Mouse (Mus musculus) midbrain, embryonic 10.5 days (tissue): ENCODE data around the gene Syt3. TPM values are rescaled to one million over a fixed set of nuclear protein-coding genes. Genes with fewer than 3 reads are reported as not detected.
A peak's percentile ranks its signal among the peaks of the same experiment; 100 is the strongest.

Source experiments
- DNase-seq: peaks from one replicate; pipeline ENCODE4 v3.0.0-alpha.2; 2017; ENCODE audit warnings: low spot score
- H3K27ac ChIP-seq: fragments of 300-500 bp; sonication (generic); replicated peaks from 2 replicates; pipeline ENCODE4 v1.5.1; 2016; ENCODE audit warnings: mild to moderate bottlenecking
- H3K27me3 ChIP-seq: fragments of 300-500 bp; sonication (generic); 2 replicates; pipeline ENCODE4 v1.6.1; 2016; ENCODE audit warnings: low read depth, mild to moderate bottlenecking; ENCODE audit not compliant: poor library complexity, severe bottlenecking
- H3K36me3 ChIP-seq: fragments of 300-500 bp; sonication (generic); 2 replicates; pipeline ENCODE4 v1.6.1; 2016; ENCODE audit warnings: mild to moderate bottlenecking, moderate library complexity
- H3K4me1 ChIP-seq: fragments of 300-500 bp; sonication (generic); 2 replicates; pipeline ENCODE4 v1.6.1; 2016
- H3K4me3 ChIP-seq: fragments of 300-500 bp; sonication (generic); 2 replicates; pipeline ENCODE4 v1.5.1; 2016; ENCODE audit warnings: mild to moderate bottlenecking, moderate library complexity
- H3K9me3 ChIP-seq: fragments of 300-500 bp; sonication (generic); replicated peaks from 2 replicates; pipeline ENCODE4 v1.6.1; 2016; ENCODE audit warnings: mild to moderate bottlenecking
- WGBS: fragments of 180-500 bp; shearing (Covaris S2); methylation state at CpG from one replicate; pipeline ENCODE4 v1.1.7; 2016; 5-methylcytosine and 5-hydroxymethylcytosine counted together
- polyA plus RNA-seq: library from polyadenylated mRNA; unstranded; fragments of >200 nt; fragmentation: Nextera tagmentation; extraction: Ambion mirVana; gene quantifications from 2 replicates; pipeline ENCODE4 v1.2.1, GENCODE M21; 2016

Gene Syt3
- polyA plus RNA-seq, 1 experiment from 2014 or later, result 2.0 TPM

DNA sequence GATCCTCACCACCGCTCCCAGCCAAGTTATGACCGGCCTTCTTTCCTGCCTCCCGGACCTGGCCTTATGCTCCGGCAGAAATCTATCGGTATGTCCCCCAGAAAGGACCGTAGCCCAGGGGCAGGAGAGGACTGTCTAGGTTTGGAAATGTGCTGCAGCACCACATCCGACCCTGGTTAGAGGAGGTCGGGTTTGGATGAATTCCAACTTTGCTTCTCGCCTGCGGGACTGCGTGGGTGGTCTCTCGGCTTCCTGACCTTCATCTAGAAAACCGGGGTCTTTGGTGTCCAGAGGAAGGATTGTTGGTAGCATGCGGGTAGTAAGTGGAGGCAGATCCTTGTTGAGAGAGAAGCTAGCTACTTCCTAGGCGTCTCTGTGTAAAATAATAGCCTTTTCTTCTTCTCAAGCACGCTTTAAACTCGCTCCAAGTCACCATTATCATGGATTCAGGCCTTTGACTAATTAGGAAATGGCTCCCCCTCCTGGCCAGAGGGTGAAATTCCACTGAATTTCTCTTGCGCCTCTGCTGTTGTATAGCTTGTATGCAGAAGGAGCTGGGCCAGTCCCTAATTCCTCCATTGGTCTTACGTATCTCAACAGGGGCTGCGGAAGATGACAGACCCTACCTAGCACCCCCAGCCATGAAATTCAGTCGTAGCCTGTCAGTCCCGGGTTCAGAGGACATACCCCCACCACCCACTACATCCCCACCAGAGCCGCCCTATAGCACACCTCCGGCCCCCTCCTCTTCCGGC is 32.8 kb upstream of the Syt3 start:
- Histone ChIP-seq H3K9me3 (no peaks in the 10 kb centered on the region), H3K4me1 (peaks cover 55% of the 10 kb centered on the region), H3K36me3 (no peaks in the 10 kb centered on the region), H3K27ac (peak overlapping the region; percentile 66), H3K4me3 (peak overlapping the region; percentile 46), H3K27me3 (peaks cover 93% of the 10 kb centered on the region)
- WGBS, result 6% methylated on average over 25 of the region's 25 CpGs
- peak; percentile 89 for DNase-seq

GRCm38 (mm10) chr7:44351881-44352749 is 31.8 kb upstream of the Syt3 start:
- 4% methylated on average over 71 of the region's 71 CpGs for WGBS
- 0 out of 2 replicates have a peak overlapping the region, but pooled peaks have one; percentile 2 for H3K27ac ChIP-seq

DNA sequence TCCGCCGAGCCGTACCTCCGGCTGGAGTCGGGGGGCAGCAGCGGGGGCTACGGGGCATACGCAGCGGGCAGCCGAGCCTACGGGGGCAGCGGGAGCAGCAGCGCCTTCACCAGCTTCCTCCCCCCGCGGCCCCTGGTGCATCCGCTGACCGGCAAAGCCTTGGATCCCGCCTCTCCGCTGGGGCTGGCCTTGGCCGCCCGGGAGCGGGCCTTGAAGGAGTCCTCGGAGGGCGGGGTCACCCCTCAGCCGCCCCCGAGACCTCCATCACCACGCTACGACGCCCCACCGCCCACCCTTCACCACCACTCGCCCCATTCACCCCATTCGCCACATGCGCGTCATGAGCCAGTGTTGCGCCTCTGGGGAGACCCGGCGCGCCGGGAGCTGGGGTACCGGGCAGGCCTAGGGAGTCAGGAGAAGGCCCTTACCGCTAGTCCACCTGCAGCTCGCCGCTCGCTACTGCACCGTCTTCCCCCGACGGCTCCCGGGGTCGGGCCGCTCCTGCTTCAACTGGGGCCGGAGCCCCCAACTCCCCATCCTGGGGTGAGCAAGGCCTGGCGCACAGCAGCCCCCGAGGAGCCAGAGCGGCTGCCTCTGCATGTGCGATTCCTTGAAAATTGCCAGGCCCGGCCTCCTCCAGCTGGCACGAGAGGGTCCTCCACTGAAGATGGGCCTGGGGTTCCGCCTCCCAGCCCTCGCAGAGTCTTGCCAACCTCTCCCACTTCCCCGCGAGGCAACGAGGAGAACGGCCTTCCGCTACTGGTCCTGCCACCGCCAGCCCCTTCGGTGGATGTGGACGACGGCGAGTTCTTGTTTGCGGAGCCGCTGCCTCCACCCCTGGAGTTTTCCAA is 30.9 kb upstream of the Syt3 start:
- peaks cover 100% of the 10 kb centered on the region for H3K27me3 ChIP-seq
- 0 out of 2 replicates have a peak overlapping the region, but pooled peaks have one; percentile 2 for H3K27ac ChIP-seq
- H3K4me1 ChIP-seq, result peaks cover 73% of the 10 kb centered on the region
- H3K36me3 ChIP-seq, result no peaks in the 10 kb centered on the region
- peak; percentile 52 for DNase-seq
- peak overlapping the region; percentile 46 for H3K4me3 ChIP-seq
- no peaks in the 10 kb centered on the region for H3K9me3 ChIP-seq
- WGBS, result 2% methylated on average over 71 of the region's 71 CpGs

More at GRCm38 (mm10) chr7:44351881-44352749, 31.8 kb upstream of the Syt3 start:
- Histone ChIP-seq H3K4me3 (peak overlapping the region; percentile 46), H3K27me3 (peaks cover 100% of the 10 kb centered on the region), H3K9me3 (no peaks in the 10 kb centered on the region), H3K36me3 (no peaks in the 10 kb centered on the region), H3K4me1 (peaks cover 65% of the 10 kb centered on the region)
- DNase-seq, result peak; percentile 36

DNA sequence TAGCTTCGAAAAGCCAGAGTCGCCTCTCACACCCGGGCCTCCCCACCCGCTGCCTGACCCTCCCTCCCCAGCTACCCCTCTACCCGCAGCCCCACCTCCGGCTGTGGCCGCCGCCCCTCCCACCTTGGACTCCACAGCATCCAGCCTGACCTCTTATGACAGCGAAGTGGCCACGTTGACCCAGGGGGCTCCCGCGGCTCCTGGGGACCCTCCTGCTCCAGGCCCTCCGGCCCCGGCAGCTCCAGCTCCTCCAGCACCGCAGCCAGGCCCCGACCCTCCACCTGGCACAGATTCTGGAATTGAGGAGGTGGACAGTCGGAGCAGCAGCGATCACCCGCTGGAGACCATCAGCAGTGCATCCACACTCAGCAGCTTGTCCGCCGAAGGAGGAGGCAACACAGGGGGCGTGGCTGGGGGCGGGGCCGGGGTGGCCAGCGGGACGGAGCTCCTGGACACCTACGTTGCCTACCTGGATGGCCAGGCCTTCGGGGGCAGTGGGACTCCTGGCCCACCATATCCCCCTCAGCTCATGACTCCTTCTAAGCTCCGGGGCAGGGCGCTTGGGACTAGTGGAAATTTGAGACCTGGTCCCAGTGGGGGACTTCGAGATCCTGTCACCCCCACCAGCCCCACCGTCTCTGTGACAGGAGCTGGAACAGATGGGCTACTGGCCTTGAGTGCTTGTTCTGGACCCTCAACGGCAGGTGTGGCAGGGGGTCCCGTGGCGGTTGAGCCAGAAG is 30.1 kb upstream of the Syt3 start:
- Histone ChIP-seq H3K27me3 (peaks cover 99% of the 10 kb centered on the region), H3K27ac (no peak overlapping the region), H3K36me3 (no peaks in the 10 kb centered on the region), H3K4me3 (peak overlapping the region; percentile 46), H3K9me3 (no peaks in the 10 kb centered on the region), H3K4me1 (peaks cover 80% of the 10 kb centered on the region)
- WGBS, result 2% methylated on average over 35 of the region's 35 CpGs
- peak; percentile 62 for DNase-seq

GRCm38 (mm10) chr7:44355411-44355810 is 28.5 kb upstream of the Syt3 start:
- no peak for DNase-seq
- no peaks in the 10 kb centered on the region for H3K36me3 ChIP-seq
- no peaks in the 10 kb centered on the region for H3K9me3 ChIP-seq
- H3K4me3 ChIP-seq, result no peak overlapping the region
- H3K27ac ChIP-seq, result no peak overlapping the region
- peaks cover 93% of the 10 kb centered on the region for H3K27me3 ChIP-seq
- WGBS, result 77% methylated on average over 6 of the region's 6 CpGs
- H3K4me1 ChIP-seq, result peaks cover 90% of the 10 kb centered on the region

- H3K4me1 ChIP-seq, result peaks cover 84% of the 10 kb centered on the region
- peak; percentile 56 for DNase-seq
- H3K36me3 ChIP-seq, result no peaks in the 10 kb centered on the region
- H3K4me3 ChIP-seq, result peak overlapping the region; percentile 48
- WGBS, result 2% methylated on average over 35 of the region's 35 CpGs
- H3K27ac ChIP-seq, result peak overlapping the region; percentile 75
- H3K27me3 ChIP-seq, result peaks cover 93% of the 10 kb centered on the region
- no peaks in the 10 kb centered on the region for H3K9me3 ChIP-seq
Measured at GRCm38 (mm10) chr7:44356590-44357481, 27.1 kb upstream of the Syt3 start.

GRCm38 (mm10) chr7:44357531-44357930 is 26.4 kb upstream of the Syt3 start:
- Histone ChIP-seq H3K4me3 (peak overlapping the region; percentile 48), H3K36me3 (no peaks in the 10 kb centered on the region), H3K27ac (peak overlapping the region; percentile 75), H3K4me1 (peaks cover 77% of the 10 kb centered on the region), H3K27me3 (peaks cover 93% of the 10 kb centered on the region), H3K9me3 (no peaks in the 10 kb centered on the region)
- whole genome bisulfite sequencing, result 15% methylated on average over 10 of the region's 10 CpGs
- peak; percentile 26 for DNase-seq

GRCm38 (mm10) chr7:44358012-44358411 is 25.9 kb upstream of the Syt3 start:
- Histone ChIP-seq H3K27me3 (peaks cover 93% of the 10 kb centered on the region), H3K4me3 (peak overlapping the region; percentile 48), H3K36me3 (no peaks in the 10 kb centered on the region), H3K27ac (0 out of 2 replicates have a peak overlapping the region, but pooled peaks have one; percentile 30), H3K4me1 (peaks cover 72% of the 10 kb centered on the region), H3K9me3 (no peaks in the 10 kb centered on the region)
- 12% methylated on average over 5 of the region's 5 CpGs for WGBS
- peak; percentile 40 for DNase-seq

- H3K27me3 ChIP-seq, result peaks cover 90% of the 10 kb centered on the region
- 2% methylated on average over 23 of the region's 26 CpGs for WGBS
- peak overlapping the region; percentile 65 for H3K4me3 ChIP-seq
- H3K9me3 ChIP-seq, result no peaks in the 10 kb centered on the region
- H3K4me1 ChIP-seq, result peaks cover 61% of the 10 kb centered on the region
- H3K36me3 ChIP-seq, result no peaks in the 10 kb centered on the region
- peak overlapping the region; percentile 85 for H3K27ac ChIP-seq
- peak; percentile 65 for DNase-seq
Measured at GRCm38 (mm10) chr7:44358886-44359654, 24.8 kb upstream of the Syt3 start.

DNA sequence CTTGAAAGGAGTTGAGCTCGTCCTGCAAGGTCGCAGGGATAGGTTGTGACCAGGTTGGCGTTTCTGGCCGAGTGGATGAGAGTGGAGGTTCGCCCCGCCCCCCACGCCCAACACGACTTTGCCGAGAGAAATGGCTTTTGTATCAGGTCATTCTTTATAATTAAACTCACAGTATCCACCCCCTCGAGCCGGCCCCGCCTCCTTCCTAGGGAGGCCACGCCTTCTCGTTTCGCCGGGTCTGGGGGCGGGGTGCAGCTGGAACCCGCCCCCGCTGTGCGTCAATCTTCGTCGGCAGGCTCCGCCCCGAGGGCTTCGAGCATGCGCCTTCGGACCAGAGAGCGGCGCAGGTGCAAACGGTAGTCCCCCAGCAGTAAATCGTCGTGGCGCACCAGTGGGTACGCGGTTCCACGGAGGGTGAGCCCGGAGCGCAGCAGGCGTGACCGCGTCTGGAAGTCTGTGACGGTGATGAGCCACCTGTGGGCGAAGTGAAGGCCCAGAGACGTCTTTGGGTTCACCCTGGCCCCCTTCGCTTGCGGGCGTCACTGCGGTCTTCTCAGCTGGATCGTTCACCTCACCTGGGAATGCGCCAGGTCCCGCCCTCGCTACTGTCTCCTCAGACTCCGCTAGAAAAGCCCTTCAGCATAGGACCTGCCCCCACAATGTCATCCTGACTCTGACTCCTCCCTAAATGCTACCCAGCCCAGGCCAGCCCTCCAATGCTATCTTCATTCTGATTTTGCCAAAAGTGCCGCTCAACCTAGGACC is 23.8 kb upstream of the Syt3 start:
- WGBS, result under 1% methylated on average over 54 of the region's 54 CpGs
- peaks cover 80% of the 10 kb centered on the region for H3K27me3 ChIP-seq

More for the DNA sequence above, 23.8 kb upstream of the Syt3 start:
- Histone ChIP-seq H3K4me1 (peaks cover 54% of the 10 kb centered on the region), H3K27ac (peak overlapping the region; percentile 85), H3K36me3 (no peaks in the 10 kb centered on the region), H3K4me3 (peak overlapping the region; percentile 65), H3K9me3 (no peaks in the 10 kb centered on the region)
- peak; percentile 93 for DNase-seq
